Mouse (Mus musculus): ENCODE measurements around the gene Etv1. TPM values are rescaled to one million over a fixed set of nuclear protein-coding genes. Genes with fewer than 3 reads are reported as not detected.
"Not testable (repeated sequence)": the region's sequence is repeated elsewhere in the genome, so short reads cannot be mapped to it uniquely, and the experiment has no call there.

Gene Etv1
- total and polyA plus RNA-seq, 3 experiments, result not detected

- Histone ChIP-seq H3K79me2 (ENCODE audit: control insufficient read depth, insufficient read depth, low read length, poor library complexity) (no peaks in the 10 kb centered on the region), H3K27me3 (ENCODE audit: control insufficient read depth in 1 of 2, insufficient read depth in 2 of 2, low read length in 2 of 2) (no peaks in the 10 kb centered on the region), H3K27ac (ENCODE audit: control insufficient read depth, low read depth, low read length) (no peak overlapping the region), H3K36me3 (ENCODE audit: control insufficient read depth in 1 of 2, insufficient read depth in 2 of 2, low read length in 2 of 2) (no peaks in the 10 kb centered on the region), H3K4me1 (ENCODE audit: control insufficient read depth in 1 of 2, insufficient read depth in 2 of 2, low read length in 2 of 2) (no peaks in the 10 kb centered on the region), H3K9me3 (replicated peaks; ENCODE audit: insufficient read depth, low read length) (no peaks in the 10 kb centered on the region), H3K9ac (ENCODE audit: control insufficient read depth, low read depth, low read length, poor library complexity, severe bottlenecking) (no peak overlapping the region), H3K4me3 (ENCODE audit: control insufficient read depth in 1 of 2, insufficient read depth in 1 of 2, low read depth in 2 of 2, low read length in 2 of 2) (no peak overlapping the region)
- DNase-seq (ENCODE audit: low read depth, low spot score), result no peak
- no peak for TF ChIP-seq POLR2A (IDR thresholded peaks at IDR 0.05; ENCODE audit: control insufficient read depth in 1 of 2, insufficient read depth in 1 of 2, low read depth in 1 of 2, low read length in 2 of 2, poor library complexity in 1 of 2)
- no peak for TF ChIP-seq MXI1 (IDR thresholded peaks at IDR 0.05; ENCODE audit: low read depth, low read length)
- TF ChIP-seq CTCF (IDR thresholded peaks at IDR 0.05 in 2 of 3, conservative IDR thresholded peaks at IDR 0.05 in 1 of 3; ENCODE audit: control insufficient read depth in 1 of 3, insufficient read depth in 1 of 3, low read depth in 2 of 3, low read length in 3 of 3, poor library complexity in 1 of 3, severe bottlenecking in 1 of 3), result no peak
- TF ChIP-seq GABPA (IDR thresholded peaks at IDR 0.05; ENCODE audit: low read depth, low read length), result no peak
- no peak for TF ChIP-seq TBP (IDR thresholded peaks at IDR 0.05; ENCODE audit: low read depth, low read length)
- TF ChIP-seq ZKSCAN1 (IDR thresholded peaks at IDR 0.05; ENCODE audit: low read depth, low read length), result no peak
- TF ChIP-seq HCFC1 (IDR thresholded peaks at IDR 0.05; ENCODE audit: low read depth, low read length), result no peak
- no peak for TF ChIP-seq CHD1 (IDR thresholded peaks at IDR 0.05; ENCODE audit: low read depth, low read length)
- TF ChIP-seq USF1 (IDR thresholded peaks at IDR 0.05; ENCODE audit: low read depth, low read length), result no peak
- TF ChIP-seq UBTF (IDR thresholded peaks at IDR 0.05; ENCODE audit: borderline replicate concordance, insufficient read depth, low read depth, low read length), result no peak
- TF ChIP-seq NRF1 (IDR thresholded peaks at IDR 0.05; ENCODE audit: insufficient read depth, low read depth, low read length, poor library complexity, severe bottlenecking), result no peak
- no peak for TF ChIP-seq CHD2 (IDR thresholded peaks at IDR 0.05; ENCODE audit: low read length)
- no peak for TF ChIP-seq MYC (IDR thresholded peaks at IDR 0.05; ENCODE audit: low read depth, low read length)
- no peak for TF ChIP-seq POLR2AphosphoS5 (IDR thresholded peaks at IDR 0.05; ENCODE audit: borderline replicate concordance, low read depth, low read length)
- no peak for TF ChIP-seq POLR2AphosphoS2 (IDR thresholded peaks at IDR 0.05; ENCODE audit: low read length)
- no peak for TF ChIP-seq MEF2A (IDR thresholded peaks at IDR 0.05; ENCODE audit: extremely low read depth, insufficient replicate concordance, low read depth, low read length, poor library complexity, severe bottlenecking)
- TF ChIP-seq RCOR1 (IDR thresholded peaks at IDR 0.05; ENCODE audit: low read depth, low read length), result no peak
- TF ChIP-seq SMC3 (IDR thresholded peaks at IDR 0.05; ENCODE audit: low read depth, low read length), result no peak
- no peak for TF ChIP-seq ZMIZ1 (IDR thresholded peaks at IDR 0.05; ENCODE audit: low read depth, low read length)
Measured at GRCm38 (mm10) chr12:38834581-38834980, 55.4 kb downstream of the Etv1 start.

- DNase-seq (ENCODE audit: low read depth, low spot score); H3K27ac ChIP-seq (ENCODE audit: control insufficient read depth, low read depth, low read length); H3K9ac ChIP-seq (ENCODE audit: control insufficient read depth, low read depth, low read length, poor library complexity, severe bottlenecking); H3K4me1 ChIP-seq (ENCODE audit: control insufficient read depth in 1 of 2, insufficient read depth in 2 of 2, low read length in 2 of 2); H3K36me3 ChIP-seq (ENCODE audit: control insufficient read depth in 1 of 2, insufficient read depth in 2 of 2, low read length in 2 of 2); H3K79me2 ChIP-seq (ENCODE audit: control insufficient read depth, insufficient read depth, low read length, poor library complexity); H3K9me3 ChIP-seq (replicated peaks; ENCODE audit: insufficient read depth, low read length); H3K27me3 ChIP-seq (ENCODE audit: control insufficient read depth in 1 of 2, insufficient read depth in 2 of 2, low read length in 2 of 2); H3K4me3 ChIP-seq (ENCODE audit: control insufficient read depth in 1 of 2, insufficient read depth in 1 of 2, low read depth in 2 of 2, low read length in 2 of 2): not testable (repeated sequence)
Measured at GRCm38 (mm10) chr12:38834986-38835385, 55.8 kb downstream of the Etv1 start.
